8 mouse cellular contexts compared by ENCODE assay signal in the genomic region with DNA sequence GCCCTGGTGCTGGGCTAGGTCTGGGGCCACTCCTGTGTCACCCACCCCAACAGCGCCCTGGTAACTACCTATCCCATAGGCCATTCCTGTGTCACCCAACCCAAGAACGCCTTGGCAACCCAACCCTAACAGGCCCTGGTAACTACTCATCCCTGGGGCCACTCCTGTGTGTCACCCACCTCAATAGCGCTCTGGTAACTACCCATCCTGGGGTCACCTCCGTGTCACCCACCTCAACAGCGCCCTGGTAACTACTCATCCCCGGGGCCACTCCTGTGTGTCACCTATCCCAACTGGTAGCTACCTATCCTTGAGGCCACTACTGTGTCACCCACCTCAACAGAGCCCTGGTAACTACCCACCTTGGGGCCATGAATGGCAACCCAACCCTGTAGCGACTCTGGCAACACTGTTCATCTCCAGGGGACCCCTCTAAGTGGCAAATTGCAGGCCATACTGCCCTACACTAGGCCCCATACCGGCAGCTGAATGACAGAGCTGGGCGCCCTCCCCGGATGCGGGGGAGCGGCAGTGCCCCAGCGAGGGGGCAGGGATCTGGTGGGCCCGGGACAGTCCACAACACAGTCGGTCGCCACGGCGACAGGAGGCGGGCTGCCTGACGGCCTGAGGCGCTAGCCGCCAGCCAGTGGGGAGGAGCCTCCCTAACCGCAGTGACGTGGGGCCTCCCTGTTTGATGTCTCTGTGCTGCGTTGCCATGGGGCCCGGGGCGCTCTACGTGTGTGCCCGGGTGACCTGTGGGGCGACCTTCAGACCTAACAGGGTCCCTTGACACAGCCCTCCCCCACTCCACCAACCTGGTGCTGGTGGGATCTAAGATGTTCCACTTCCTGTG. TPM values are rescaled to one million over a fixed set of nuclear protein-coding genes. Genes with fewer than 3 reads are reported as not detected.
DNase-seq lines count a peak whose midpoint lies in the region; ATAC-seq and TF ChIP-seq lines count a peak whose summit lies in the region.

No protein-coding gene starts in this region.

- peak overlapping the region; percentile 57 for H3K4me3 ChIP-seq in embryonic facial prominence, embryonic 15.5 days (replicated peaks)
- H3K4me3 ChIP-seq in midbrain, postnatal 0 days (ENCODE audit: low read depth, low read length), result peak overlapping the region; percentile 38

- H3K27me3 ChIP-seq in embryonic facial prominence, embryonic 15.5 days, result no peaks in the 10 kb centered on the region
- peaks cover 4% of the 10 kb centered on the region; the same call in 1 of the 2 replicates for H3K27me3 ChIP-seq in midbrain, postnatal 0 days (ENCODE audit: insufficient read depth, low read length)

- H3K27ac ChIP-seq in embryonic facial prominence, embryonic 15.5 days (replicated peaks), result peak overlapping the region; percentile 98
- peak overlapping the region; percentile 49 for H3K27ac ChIP-seq in midbrain, postnatal 0 days (ENCODE audit: low read depth, low read length)

- 0 out of 2 replicates have a peak overlapping the region, but pooled peaks have one; percentile 15 for H3K9ac ChIP-seq in embryonic facial prominence, embryonic 15.5 days
- H3K9ac ChIP-seq in midbrain, postnatal 0 days (replicated peaks; ENCODE audit: low read length, poor library complexity, severe bottlenecking), result peak overlapping the region; percentile 20; the same call in 1 of the 2 replicates

- 0 out of 2 replicates have a peak, but pooled peaks cover 5% of the 10 kb centered on the region for H3K36me3 ChIP-seq in embryonic facial prominence, embryonic 15.5 days
- no peaks in the 10 kb centered on the region for H3K36me3 ChIP-seq in midbrain, postnatal 0 days (ENCODE audit: insufficient read depth, low read length)

- H3K4me1 ChIP-seq in embryonic facial prominence, embryonic 15.5 days, result peaks cover 60% of the 10 kb centered on the region
- H3K4me1 ChIP-seq in midbrain, postnatal 0 days (ENCODE audit: insufficient read depth, low read length), result peaks cover 8% of the 10 kb centered on the region

- 2% methylated on average over 30 of the region's 30 CpGs for WGBS in embryonic facial prominence, embryonic 15.5 days
- 3% methylated on average over 30 of the region's 30 CpGs for WGBS in midbrain, postnatal 0 days

- peak overlapping the region; percentile 56 for H3K4me2 ChIP-seq in embryonic facial prominence, embryonic 15.5 days (replicated peaks)
- H3K4me2 ChIP-seq in midbrain, postnatal 0 days (ENCODE audit: low read depth, low read length, poor library complexity, severe bottlenecking), result peak overlapping the region; percentile 60

- no peak for TF ChIP-seq CTCF in midbrain, postnatal 0 days (IDR thresholded peaks at IDR 0.05)

- no peaks in the 10 kb centered on the region for H3K9me3 ChIP-seq in embryonic facial prominence, embryonic 15.5 days (replicated peaks)
- H3K9me3 ChIP-seq in midbrain, postnatal 0 days (ENCODE audit: low read length), result no peaks in the 10 kb centered on the region

- ATAC-seq in embryonic facial prominence, embryonic 15.5 days (ENCODE audit: insufficient number of reproducible peaks, low FRiP score, low TSS enrichment, low read depth), result peak; percentile 69
- peak; percentile 71 for ATAC-seq in midbrain, postnatal 0 days (ENCODE audit: low FRiP score)

- peak; percentile 84 for DNase-seq in layer of hippocampus, adult 11-12 months (ENCODE audit: low spot score)
- DNase-seq in layer of hippocampus, adult 9-10 months (ENCODE audit: low spot score), result no peak
- peak; percentile 93 for DNase-seq in heart, adult 8-10 months (ENCODE audit: low spot score)
- peak; percentile 74 to 78 for DNase-seq in kidney, adult 8-10 months
- peak; percentile 90 for DNase-seq in liver
- peak; percentile 88 for DNase-seq in midbrain, postnatal 0 days (ENCODE audit: low spot score)
- peak; percentile 72 to 84 for DNase-seq in spleen, postnatal 14 days (ENCODE audit: low spot score in 2 of 2)

RNA-seq across cellular contexts. Expression of a gene that starts 13.1 kb away (rescaled TPM):
- 3.5 and 4.0 TPM in 2 replicates for polyA plus RNA-seq in embryonic facial prominence, embryonic 15.5 days (2015; fragmentation: Nextera tagmentation; extraction: Ambion mirVana)
- total RNA-seq in heart, adult 8-10 months (2022), result 1 to 10 TPM in 3 of 4 experiments, under 1 TPM in 1; 0.98 to 1.7 (median 1.5) TPM
- 0.27 and 4.6 TPM in 2 replicates for total RNA-seq in midbrain, postnatal 0 days (2014; rRNA removed)
- 14.0 and 15.3 TPM in 2 replicates for polyA plus RNA-seq in midbrain, postnatal 0 days (2015; fragmentation: Nextera tagmentation; extraction: Ambion mirVana)

RNA-seq across cellular contexts. Expression of a gene that starts 38.7 kb away (rescaled TPM):
- 15.8 and 17.7 TPM in 2 replicates for polyA plus RNA-seq in embryonic facial prominence, embryonic 15.5 days (2015; fragmentation: Nextera tagmentation; extraction: Ambion mirVana)
- total RNA-seq in heart, adult 8-10 months (2022), result 1 to 10 TPM; 6.6 to 8.0 (median 7.2) TPM
- 37.7 and 41.8 TPM in 2 replicates for total RNA-seq in midbrain, postnatal 0 days (2014; rRNA removed)
- polyA plus RNA-seq in midbrain, postnatal 0 days (2015; fragmentation: Nextera tagmentation; extraction: Ambion mirVana), result 11.8 and 11.9 TPM in 2 replicates

RNA-seq across cellular contexts. Expression of a gene that starts 50.3 kb away (rescaled TPM):
- 1.9 and 2.3 TPM in 2 replicates for polyA plus RNA-seq in embryonic facial prominence, embryonic 15.5 days (2015; fragmentation: Nextera tagmentation; extraction: Ambion mirVana)
- total RNA-seq in heart, adult 8-10 months (2022), result 1 to 10 TPM in 1 of 4 experiments, under 1 TPM in 3; 0.17 to 1.2 (median 0.31) TPM
- 5.6 and 5.7 TPM in 2 replicates for total RNA-seq in midbrain, postnatal 0 days (2014; rRNA removed)
- 2.2 and 2.4 TPM in 2 replicates for polyA plus RNA-seq in midbrain, postnatal 0 days (2015; fragmentation: Nextera tagmentation; extraction: Ambion mirVana)

RNA-seq across cellular contexts. Expression of a gene that starts 50.4 kb away (rescaled TPM):
- 31.8 and 32.8 TPM in 2 replicates for polyA plus RNA-seq in embryonic facial prominence, embryonic 15.5 days (2015; fragmentation: Nextera tagmentation; extraction: Ambion mirVana)
- total RNA-seq in heart, adult 8-10 months (2022), result 10 to 100 TPM; 10.9 to 14.6 (median 12.3) TPM
- 86.1 and 101 TPM in 2 replicates for total RNA-seq in midbrain, postnatal 0 days (2014; rRNA removed)
- polyA plus RNA-seq in midbrain, postnatal 0 days (2015; fragmentation: Nextera tagmentation; extraction: Ambion mirVana), result 65.9 and 70.7 TPM in 2 replicates

RNA-seq across cellular contexts. Expression of a gene that starts 51.4 kb away (rescaled TPM):
- 314 and 349 TPM in 2 replicates for polyA plus RNA-seq in embryonic facial prominence, embryonic 15.5 days (2015; fragmentation: Nextera tagmentation; extraction: Ambion mirVana)
- 100 to 1,000 TPM; 165 to 232 (median 189) TPM for total RNA-seq in heart, adult 8-10 months (2022)
- total RNA-seq in midbrain, postnatal 0 days (2014; rRNA removed), result 110 and 143 TPM in 2 replicates
- 274 and 297 TPM in 2 replicates for polyA plus RNA-seq in midbrain, postnatal 0 days (2015; fragmentation: Nextera tagmentation; extraction: Ambion mirVana)
